ENCODE assay signal across 14 mouse cellular contexts in genomic region chr1:35415646-35416045, GRCm38 (mm10).
A peak's percentile ranks its signal among the peaks of the same experiment; 100 is the strongest.
DNase-seq lines count a peak whose midpoint lies in the region; ATAC-seq and TF ChIP-seq lines count a peak whose summit lies in the region.
"Had no signal": no experiment of that assay in that cellular context is flagged by ENCODE, and none has a peak within 500 bp of the region (broad histone marks: within the 10 kb centered on the region; RNA-seq: fewer than 3 reads in every experiment).

No protein-coding gene starts in this region.

- H3K27ac ChIP-seq in heart, embryonic 12.5 days (ENCODE audit: poor library complexity, severe bottlenecking) = no peak overlapping the region
- no peak overlapping the region for H3K27ac ChIP-seq in lung, postnatal 0 days (ENCODE audit: low read length)
- no peak overlapping the region for H3K27ac ChIP-seq in kidney, embryonic 16.5 days (ENCODE audit: low read length)
- H3K27ac ChIP-seq: kidney, embryonic 15.5 days; liver, embryonic 14.5 days had no signal

- DNase-seq in heart, adult 18-20 months = peak; percentile 57 to 63
- DNase-seq in lung, postnatal 0 days (ENCODE audit: low spot score) = peak; percentile 63
- no peak for DNase-seq in lung, postnatal 4 days
- peak; percentile 67 for DNase-seq in brain, adult 2 months (ENCODE audit: low read depth, low spot score)
- peak; percentile 15 for DNase-seq in lung, postnatal 14 days
- DNase-seq in spleen, adult 18-20 months = no peak
- DNase-seq: cerebellum, adult 8-10 months; embryo, embryonic 11 days had no signal

- H3K36me3 ChIP-seq in heart, embryonic 12.5 days = no peaks in the 10 kb centered on the region
- H3K36me3 ChIP-seq in lung, postnatal 0 days (ENCODE audit: insufficient read depth, low read length) = no peaks in the 10 kb centered on the region
- H3K36me3 ChIP-seq in kidney, embryonic 16.5 days (ENCODE audit: insufficient read depth, low read length) = no peaks in the 10 kb centered on the region
- H3K36me3 ChIP-seq: kidney, embryonic 15.5 days had no signal

- H3K9me3 ChIP-seq in heart, embryonic 12.5 days (replicated peaks) = no peaks in the 10 kb centered on the region
- H3K9me3 ChIP-seq in lung, postnatal 0 days (ENCODE audit: low read length) = no peaks in the 10 kb centered on the region
- H3K9me3 ChIP-seq in kidney, embryonic 16.5 days (ENCODE audit: low read length) = no peaks in the 10 kb centered on the region
- H3K9me3 ChIP-seq: kidney, embryonic 15.5 days had no signal

- H3K4me3 ChIP-seq in heart, embryonic 12.5 days = no peak overlapping the region
- H3K4me3 ChIP-seq in lung, postnatal 0 days (ENCODE audit: low read depth, low read length) = no peak overlapping the region
- H3K4me3 ChIP-seq in kidney, embryonic 16.5 days (ENCODE audit: low read length) = no peak overlapping the region
- H3K4me3 ChIP-seq: kidney, embryonic 15.5 days; myocyte had no signal

- H3K27me3 ChIP-seq in heart, embryonic 12.5 days (replicated peaks) = no peaks in the 10 kb centered on the region
- no peaks in the 10 kb centered on the region for H3K27me3 ChIP-seq in lung, postnatal 0 days (replicated peaks; ENCODE audit: insufficient read depth, low read length)
- no peaks in the 10 kb centered on the region for H3K27me3 ChIP-seq in kidney, embryonic 16.5 days (ENCODE audit: insufficient read depth, low read length)
- H3K27me3 ChIP-seq: kidney, embryonic 15.5 days had no signal

- H3K9ac ChIP-seq in heart, embryonic 12.5 days = no peak overlapping the region
- H3K9ac ChIP-seq in lung, postnatal 0 days (replicated peaks; ENCODE audit: low read depth) = no peak overlapping the region
- H3K9ac ChIP-seq in kidney, embryonic 16.5 days (replicated peaks; ENCODE audit: low read length) = no peak overlapping the region
- H3K9ac ChIP-seq: kidney, embryonic 15.5 days; liver, embryonic 14.5 days had no signal

- ATAC-seq in heart, embryonic 12.5 days (ENCODE audit: insufficient number of reproducible peaks, low FRiP score) = no peak
- no peak for ATAC-seq in lung, postnatal 0 days
- no peak for ATAC-seq in kidney, embryonic 16.5 days (ENCODE audit: low FRiP score, low TSS enrichment)
- ATAC-seq: inflammation-experienced regulatory T-cells, adult 6 months had no signal

- 67% methylated on average over 1 of the region's 1 CpGs for WGBS in heart, embryonic 12.5 days
- WGBS in lung, postnatal 0 days = 70% methylated on average over 1 of the region's 1 CpGs
- WGBS in kidney, embryonic 16.5 days = 54% methylated on average over 1 of the region's 1 CpGs

- H3K4me1 ChIP-seq in heart, embryonic 12.5 days (replicated peaks) = no peaks in the 10 kb centered on the region
- no peaks in the 10 kb centered on the region for H3K4me1 ChIP-seq in lung, postnatal 0 days (ENCODE audit: insufficient read depth, low read depth, low read length)
- no peaks in the 10 kb centered on the region for H3K4me1 ChIP-seq in kidney, embryonic 16.5 days (ENCODE audit: insufficient read depth, low read length)
- H3K4me1 ChIP-seq: kidney, embryonic 15.5 days had no signal

- no peak overlapping the region for H3K4me2 ChIP-seq in heart, embryonic 12.5 days
- H3K4me2 ChIP-seq in lung, postnatal 0 days (replicated peaks; ENCODE audit: low read depth, low read length) = no peak overlapping the region
- H3K4me2 ChIP-seq in kidney, embryonic 16.5 days (replicated peaks; ENCODE audit: low read depth, low read length) = no peak overlapping the region
- H3K4me2 ChIP-seq: kidney, embryonic 15.5 days had no signal

- TF ChIP-seq EP300 in lung, postnatal 0 days (IDR thresholded peaks at IDR 0.05) = no peak

- no peak for TF ChIP-seq CTCF in lung, postnatal 0 days (IDR thresholded peaks at IDR 0.05)

Comparison
In these comparisons a context has a peak if more than half of its experiments do, and no peak if none do; other contexts are left out.
1. DNase-seq: peak in heart, adult 18-20 months (2 of 2), lung, postnatal 0 days (single experiment), brain, adult 2 months (single experiment) and lung, postnatal 14 days (single experiment); none in lung, postnatal 4 days (0 of 2) and spleen, adult 18-20 months (0 of 2).